Mouse (Mus musculus): ENCODE results near the gene 2010111I01Rik. TPM values are rescaled to one million over a fixed set of nuclear protein-coding genes. Genes with fewer than 3 reads are reported as not detected.

The 2010111I01Rik gene
- total and polyA plus RNA-seq, 3 experiments, result 26.3 to 32.7 TPM; not detected in 1

GRCm38 (mm10) chr13:63273859-63274258 is 309.2 kb downstream of the 2010111I01Rik start:
- H3K27me3 ChIP-seq (ENCODE audit: control insufficient read depth in 1 of 2, insufficient read depth in 2 of 2, low read length in 2 of 2), result no peaks in the 10 kb centered on the region
- no peak overlapping the region for H3K4me3 ChIP-seq (ENCODE audit: control insufficient read depth in 1 of 2, insufficient read depth in 1 of 2, low read depth in 2 of 2, low read length in 2 of 2)
- TF ChIP-seq MAZ (IDR thresholded peaks at IDR 0.05; ENCODE audit: low read depth, low read length) (no peak), ZC3H11A (IDR thresholded peaks at IDR 0.05; ENCODE audit: low read depth, low read length) (no peak), SIN3A (IDR thresholded peaks at IDR 0.05; ENCODE audit: low read length) (no peak), POLR2AphosphoS2 (IDR thresholded peaks at IDR 0.05; ENCODE audit: low read length) (no peak), POLR2A (IDR thresholded peaks at IDR 0.05; ENCODE audit: control insufficient read depth in 1 of 2, insufficient read depth in 1 of 2, low read depth in 1 of 2, low read length in 2 of 2, poor library complexity in 1 of 2) (no peak), KAT2A (conservative IDR thresholded peaks at IDR 0.05; ENCODE audit: low read depth, low read length) (no peak), NRF1 (IDR thresholded peaks at IDR 0.05; ENCODE audit: insufficient read depth, low read depth, low read length, poor library complexity, severe bottlenecking) (no peak), MAFK (IDR thresholded peaks at IDR 0.05; ENCODE audit: borderline replicate concordance, low read depth, low read length) (no peak), CTCF (IDR thresholded peaks at IDR 0.05 in 2 of 3, conservative IDR thresholded peaks at IDR 0.05 in 1 of 3; ENCODE audit: control insufficient read depth in 1 of 3, insufficient read depth in 1 of 3, low read depth in 2 of 3, low read length in 3 of 3, poor library complexity in 1 of 3, severe bottlenecking in 1 of 3) (no peak), MYC (IDR thresholded peaks at IDR 0.05; ENCODE audit: low read depth, low read length) (no peak)
- DNase-seq (ENCODE audit: low read depth, low spot score), result no peak
- 0 out of 4 replicates have a peak, but pooled peaks cover 0 to 2% of the 10 kb centered on the region in 2 experiments for H3K4me1 ChIP-seq (ENCODE audit: control insufficient read depth in 1 of 2, insufficient read depth in 2 of 2, low read length in 2 of 2)
- no peak overlapping the region for H3K9ac ChIP-seq (ENCODE audit: control insufficient read depth, low read depth, low read length, poor library complexity, severe bottlenecking)
- no peak overlapping the region for H3K27ac ChIP-seq (ENCODE audit: control insufficient read depth, low read depth, low read length)
- H3K36me3 ChIP-seq (ENCODE audit: control insufficient read depth in 1 of 2, insufficient read depth in 2 of 2, low read length in 2 of 2), result no peaks in the 10 kb centered on the region; a peak in 2 of 4 replicates
- H3K79me2 ChIP-seq (ENCODE audit: control insufficient read depth, insufficient read depth, low read length, poor library complexity), result no peaks in the 10 kb centered on the region
- no peaks in the 10 kb centered on the region for H3K9me3 ChIP-seq (replicated peaks; ENCODE audit: insufficient read depth, low read length)

- DNase-seq (ENCODE audit: low read depth, low spot score), result no peak
- Histone ChIP-seq H3K27ac (ENCODE audit: control insufficient read depth, low read depth, low read length) (no peak overlapping the region), H3K36me3 (ENCODE audit: control insufficient read depth in 1 of 2, insufficient read depth in 2 of 2, low read length in 2 of 2) (no peaks in the 10 kb centered on the region; a peak in 2 of 4 replicates), H3K4me3 (ENCODE audit: control insufficient read depth in 1 of 2, insufficient read depth in 1 of 2, low read depth in 2 of 2, low read length in 2 of 2) (no peak overlapping the region), H3K9ac (ENCODE audit: control insufficient read depth, low read depth, low read length, poor library complexity, severe bottlenecking) (no peak overlapping the region), H3K4me1 (ENCODE audit: control insufficient read depth in 1 of 2, insufficient read depth in 2 of 2, low read length in 2 of 2) (0 out of 4 replicates have a peak, but pooled peaks cover 0 to 2% of the 10 kb centered on the region in 2 experiments), H3K27me3 (ENCODE audit: control insufficient read depth in 1 of 2, insufficient read depth in 2 of 2, low read length in 2 of 2) (no peaks in the 10 kb centered on the region), H3K79me2 (ENCODE audit: control insufficient read depth, insufficient read depth, low read length, poor library complexity) (no peaks in the 10 kb centered on the region), H3K9me3 (replicated peaks; ENCODE audit: insufficient read depth, low read length) (no peaks in the 10 kb centered on the region)
- no peak for TF ChIP-seq SIN3A (IDR thresholded peaks at IDR 0.05; ENCODE audit: low read length)
- TF ChIP-seq GATA1 (IDR thresholded peaks at IDR 0.05; ENCODE audit: low read depth, low read length), result no peak
- TF ChIP-seq TBP (IDR thresholded peaks at IDR 0.05; ENCODE audit: low read depth, low read length), result no peak
- TF ChIP-seq POLR2AphosphoS2 (IDR thresholded peaks at IDR 0.05; ENCODE audit: low read length), result no peak
- TF ChIP-seq ELF1 (IDR thresholded peaks at IDR 0.05; ENCODE audit: low read depth, low read length), result no peak
These were observed 309.9 kb downstream of the 2010111I01Rik start for GRCm38 (mm10) chr13:63274488-63275166.

GRCm38 (mm10) chr13:63276389-63276788 is 311.7 kb downstream of the 2010111I01Rik start:
- H3K9ac ChIP-seq (ENCODE audit: control insufficient read depth, low read depth, low read length, poor library complexity, severe bottlenecking), result no peak overlapping the region
- H3K79me2 ChIP-seq (ENCODE audit: control insufficient read depth, insufficient read depth, low read length, poor library complexity), result no peaks in the 10 kb centered on the region
- H3K9me3 ChIP-seq (replicated peaks; ENCODE audit: insufficient read depth, low read length), result no peaks in the 10 kb centered on the region
- no peaks in the 10 kb centered on the region; a peak in 2 of 4 replicates for H3K36me3 ChIP-seq (ENCODE audit: control insufficient read depth in 1 of 2, insufficient read depth in 2 of 2, low read length in 2 of 2)
- DNase-seq (ENCODE audit: low read depth, low spot score), result no peak
- H3K4me1 ChIP-seq (ENCODE audit: control insufficient read depth in 1 of 2, insufficient read depth in 2 of 2, low read length in 2 of 2), result 0 out of 4 replicates have a peak, but pooled peaks cover 0 to 2% of the 10 kb centered on the region in 2 experiments
- H3K27me3 ChIP-seq (ENCODE audit: control insufficient read depth in 1 of 2, insufficient read depth in 2 of 2, low read length in 2 of 2), result no peaks in the 10 kb centered on the region
- no peak overlapping the region for H3K27ac ChIP-seq (ENCODE audit: control insufficient read depth, low read depth, low read length)
- no peak for TF ChIP-seq UBTF (IDR thresholded peaks at IDR 0.05; ENCODE audit: borderline replicate concordance, insufficient read depth, low read depth, low read length)
- no peak for TF ChIP-seq ZC3H11A (IDR thresholded peaks at IDR 0.05; ENCODE audit: low read depth, low read length)
- no peak for TF ChIP-seq MEF2A (IDR thresholded peaks at IDR 0.05; ENCODE audit: extremely low read depth, insufficient replicate concordance, low read depth, low read length, poor library complexity, severe bottlenecking)
- TF ChIP-seq MAFK (IDR thresholded peaks at IDR 0.05; ENCODE audit: borderline replicate concordance, low read depth, low read length), result no peak
- TF ChIP-seq CHD1 (IDR thresholded peaks at IDR 0.05; ENCODE audit: low read depth, low read length), result no peak
- no peak for TF ChIP-seq TBP (IDR thresholded peaks at IDR 0.05; ENCODE audit: low read depth, low read length)
- TF ChIP-seq CHD2 (IDR thresholded peaks at IDR 0.05; ENCODE audit: low read length), result no peak
- no peak for TF ChIP-seq TAL1 (IDR thresholded peaks at IDR 0.05; ENCODE audit: low read length)
- no peak for TF ChIP-seq MAX (IDR thresholded peaks at IDR 0.05; ENCODE audit: low read length)
- no peak for TF ChIP-seq SIN3A (IDR thresholded peaks at IDR 0.05; ENCODE audit: low read length)
- TF ChIP-seq MXI1 (IDR thresholded peaks at IDR 0.05; ENCODE audit: low read depth, low read length), result no peak
- TF ChIP-seq MYB (IDR thresholded peaks at IDR 0.05; ENCODE audit: low read depth, low read length), result no peak
- TF ChIP-seq GATA1 (IDR thresholded peaks at IDR 0.05; ENCODE audit: low read depth, low read length), result no peak
- no peak for TF ChIP-seq SMC3 (IDR thresholded peaks at IDR 0.05; ENCODE audit: low read depth, low read length)
- TF ChIP-seq CTCF (IDR thresholded peaks at IDR 0.05 in 2 of 3, conservative IDR thresholded peaks at IDR 0.05 in 1 of 3; ENCODE audit: control insufficient read depth in 1 of 3, insufficient read depth in 1 of 3, low read depth in 2 of 3, low read length in 3 of 3, poor library complexity in 1 of 3, severe bottlenecking in 1 of 3), result no peak
- TF ChIP-seq NELFE (IDR thresholded peaks at IDR 0.05; ENCODE audit: low read depth, low read length), result no peak
- TF ChIP-seq NRF1 (IDR thresholded peaks at IDR 0.05; ENCODE audit: insufficient read depth, low read depth, low read length, poor library complexity, severe bottlenecking), result no peak
- no peak overlapping the region for H3K4me3 ChIP-seq (ENCODE audit: control insufficient read depth in 1 of 2, insufficient read depth in 1 of 2, low read depth in 2 of 2, low read length in 2 of 2)

Measured in MEL (cell line).